ENCODE assay signal across 20 mouse cellular contexts in genomic region chr9:112495930-112496527, GRCm38 (mm10).
"Had no signal": no experiment of that assay in that cellular context is flagged by ENCODE, and none has a peak within 500 bp of the region (broad histone marks: within the 10 kb centered on the region; RNA-seq: fewer than 3 reads in every experiment).

No protein-coding gene starts in this region.

- ATAC-seq: liver, embryonic 12.5 days; midbrain, embryonic 13.5 days; midbrain, embryonic 16.5 days had no signal

- H3K27me3 ChIP-seq: limb, embryonic 13.5 days; liver, embryonic 12.5 days; liver, embryonic 15.5 days; lung, embryonic 15.5 days; megakaryocyte, embryonic 14.5 days; midbrain, embryonic 13.5 days; neural tube, embryonic 13.5 days had no signal

- DNase-seq: kidney, adult 9 months; kidney, postnatal 36 days; layer of hippocampus, postnatal 36 days; liver; lung, adult 18-20 months; lung, postnatal 10 days; lung, postnatal 36 days; thymus, adult 18-20 months; thymus, postnatal 36 days had no signal

- H3K9me3 ChIP-seq: limb, embryonic 10.5 days; limb, embryonic 13.5 days; liver, embryonic 12.5 days; liver, embryonic 15.5 days; lung, embryonic 15.5 days; megakaryocyte, embryonic 14.5 days; midbrain, embryonic 10.5 days; midbrain, embryonic 13.5 days; neural tube, embryonic 13.5 days had no signal

- H3K27ac ChIP-seq: limb, embryonic 10.5 days; limb, embryonic 13.5 days; liver, embryonic 12.5 days; liver, embryonic 15.5 days; lung, embryonic 15.5 days; midbrain, embryonic 10.5 days; midbrain, embryonic 13.5 days; neural tube, embryonic 13.5 days had no signal

- H3K9ac ChIP-seq: limb, embryonic 13.5 days; liver, embryonic 12.5 days; liver, embryonic 15.5 days; lung, embryonic 15.5 days; midbrain, embryonic 13.5 days; neural tube, embryonic 13.5 days had no signal

- H3K4me3 ChIP-seq: limb, embryonic 10.5 days; limb, embryonic 13.5 days; liver, embryonic 12.5 days; liver, embryonic 15.5 days; lung, embryonic 15.5 days; megakaryocyte, embryonic 14.5 days; midbrain, embryonic 10.5 days; midbrain, embryonic 13.5 days; myocyte; neural tube, embryonic 13.5 days had no signal

- H3K4me2 ChIP-seq: limb, embryonic 13.5 days; liver, embryonic 12.5 days; liver, embryonic 15.5 days; lung, embryonic 15.5 days; midbrain, embryonic 13.5 days; neural tube, embryonic 13.5 days had no signal

- H3K36me3 ChIP-seq: limb, embryonic 10.5 days; limb, embryonic 13.5 days; liver, embryonic 12.5 days; liver, embryonic 15.5 days; lung, embryonic 15.5 days; midbrain, embryonic 10.5 days; midbrain, embryonic 13.5 days; neural tube, embryonic 13.5 days had no signal

- H3K4me1 ChIP-seq: limb, embryonic 10.5 days; limb, embryonic 13.5 days; liver, embryonic 12.5 days; liver, embryonic 15.5 days; lung, embryonic 15.5 days; megakaryocyte, embryonic 14.5 days; midbrain, embryonic 10.5 days; midbrain, embryonic 13.5 days; neural tube, embryonic 13.5 days had no signal
